Comparison of ENCODE assay signal across 9 mouse cellular contexts in the genomic region with DNA sequence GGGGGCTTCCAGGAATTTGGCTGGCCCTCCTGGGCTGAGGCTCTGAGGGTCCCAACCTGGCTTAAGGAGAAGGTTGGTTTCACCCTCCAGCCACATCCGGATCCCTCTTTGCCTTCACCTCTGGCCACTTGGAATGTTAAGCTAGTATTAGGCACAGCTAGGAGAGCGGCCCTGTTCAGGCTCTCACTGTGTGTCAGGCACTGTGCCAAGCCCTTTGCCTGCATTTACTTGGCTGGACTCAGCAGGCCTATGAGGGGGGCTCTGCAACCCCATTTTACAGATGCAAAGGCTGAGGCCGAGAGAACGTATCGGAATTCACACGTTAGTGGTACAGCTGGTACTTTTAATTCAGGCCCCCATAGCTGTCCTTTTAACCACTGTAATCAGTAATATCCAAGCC. TPM values are rescaled to one million over a fixed set of nuclear protein-coding genes. Genes with fewer than 3 reads are reported as not detected.
DNase-seq lines count a peak whose midpoint lies in the region; ATAC-seq and TF ChIP-seq lines count a peak whose summit lies in the region.
"Had no signal": no experiment of that assay in that cellular context is flagged by ENCODE, and none has a peak within 500 bp of the region (broad histone marks: within the 10 kb centered on the region; RNA-seq: fewer than 3 reads in every experiment).

No protein-coding gene starts in this region.

- no peaks in the 10 kb centered on the region for H3K36me3 ChIP-seq in lung, embryonic 15.5 days
- H3K36me3 ChIP-seq in hindbrain, embryonic 16.5 days (ENCODE audit: control insufficient read depth, insufficient read depth, low read length), result no peaks in the 10 kb centered on the region

- no peak for TF ChIP-seq CTCF in cerebellum, adult 2 months (IDR thresholded peaks at IDR 0.05; ENCODE audit: borderline replicate concordance, insufficient read depth, low read depth, low read length)

- H3K27me3 ChIP-seq in cerebellum, adult 2 months (ENCODE audit: control insufficient read depth, insufficient read depth, low read length), result no peaks in the 10 kb centered on the region
- H3K27me3 ChIP-seq in lung, embryonic 15.5 days, result no peaks in the 10 kb centered on the region
- H3K27me3 ChIP-seq in hindbrain, embryonic 16.5 days (replicated peaks; ENCODE audit: control insufficient read depth, insufficient read depth, low read length), result no peaks in the 10 kb centered on the region

- no peak overlapping the region for H3K4me2 ChIP-seq in lung, embryonic 15.5 days
- H3K4me2 ChIP-seq in hindbrain, embryonic 16.5 days (ENCODE audit: low read length), result no peak overlapping the region

- peak; percentile 27 to 63 for DNase-seq in cerebellum, postnatal 25 days
- no peak for DNase-seq in cerebellum, adult 2 months
- no peak for DNase-seq in lung, postnatal 36 days
- peak; percentile 68 for DNase-seq in retina, postnatal 1 day
- DNase-seq in urinary bladder, postnatal 25 days (ENCODE audit: low spot score), result no peak
- DNase-seq in Muller cell, postnatal 12 days (ENCODE audit: inconsistent ontology term), result no peak
- DNase-seq: cerebellum, adult 9-10 months had no signal

- H3K4me3 ChIP-seq in cerebellum, adult 2 months (replicated peaks; ENCODE audit: insufficient read depth, low read depth, low read length), result no peak overlapping the region
- H3K4me3 ChIP-seq in lung, embryonic 15.5 days, result no peak overlapping the region
- no peak overlapping the region for H3K4me3 ChIP-seq in hindbrain, embryonic 16.5 days (ENCODE audit: low read length)

- H3K4me1 ChIP-seq in cerebellum, adult 2 months (ENCODE audit: control insufficient read depth, insufficient read depth, low read length), result peaks cover 65% of the 10 kb centered on the region
- H3K4me1 ChIP-seq in lung, embryonic 15.5 days, result peaks cover 80% of the 10 kb centered on the region
- H3K4me1 ChIP-seq in hindbrain, embryonic 16.5 days (ENCODE audit: control insufficient read depth, insufficient read depth, low read depth, low read length), result peaks cover 76% of the 10 kb centered on the region

- H3K27ac ChIP-seq in cerebellum, adult 2 months (ENCODE audit: insufficient read depth, low read length), result no peak overlapping the region
- H3K27ac ChIP-seq in lung, embryonic 15.5 days, result peak overlapping the region; percentile 70; the same call in 1 of the 2 replicates
- peak overlapping the region; percentile 75 for H3K27ac ChIP-seq in hindbrain, embryonic 16.5 days (ENCODE audit: low read depth, low read length)

- H3K9me3 ChIP-seq in lung, embryonic 15.5 days, result no peaks in the 10 kb centered on the region
- no peaks in the 10 kb centered on the region for H3K9me3 ChIP-seq in hindbrain, embryonic 16.5 days (ENCODE audit: control insufficient read depth, low read length)

- no peak for TF ChIP-seq POLR2A in cerebellum, adult 2 months (IDR thresholded peaks at IDR 0.05; ENCODE audit: borderline replicate concordance, insufficient read depth, low read length)

- 46% methylated on average over 6 of the region's 6 CpGs for WGBS in cerebellum, adult 2 months
- 79% methylated on average over 6 of the region's 6 CpGs for WGBS in lung, embryonic 15.5 days
- 76% methylated on average over 6 of the region's 6 CpGs for WGBS in hindbrain, embryonic 16.5 days

- no peak for ATAC-seq in lung, embryonic 15.5 days (ENCODE audit: borderline replicate concordance, extremely low read depth, low FRiP score, low TSS enrichment)
- no peak for ATAC-seq in hindbrain, embryonic 16.5 days

- H3K9ac ChIP-seq in lung, embryonic 15.5 days, result no peak overlapping the region
- no peak overlapping the region for H3K9ac ChIP-seq in hindbrain, embryonic 16.5 days (ENCODE audit: low read depth, low read length)

RNA-seq across cellular contexts. Expression of gene Ahdc1, which starts 12.6 kb away (rescaled TPM):
- polyA plus RNA-seq in cerebellum, adult 2 months (2012; rRNA removed), result 30.8 and 34.3 TPM in 2 replicates
- polyA plus RNA-seq in lung, embryonic 15.5 days (2015; fragmentation: Nextera tagmentation; extraction: Ambion mirVana), result 8.5 and 10.5 TPM in 2 replicates
- polyA plus RNA-seq in hindbrain, embryonic 16.5 days (2015; fragmentation: Nextera tagmentation; extraction: Ambion mirVana), result 10.4 and 11.6 TPM in 2 replicates

RNA-seq across cellular contexts. Expression of gene Fgr, which starts 49.7 kb away (rescaled TPM):
- polyA plus RNA-seq in cerebellum, adult 2 months (2012; rRNA removed), result 0.32 and 0.38 TPM in 2 replicates
- polyA plus RNA-seq in lung, embryonic 15.5 days (2015; fragmentation: Nextera tagmentation; extraction: Ambion mirVana), result 0.69 and 0.74 TPM in 2 replicates
- 0.16 and 0.23 TPM in 2 replicates for polyA plus RNA-seq in hindbrain, embryonic 16.5 days (2015; fragmentation: Nextera tagmentation; extraction: Ambion mirVana)

Comparison
In these comparisons a context has a peak if more than half of its experiments do, and no peak if none do; other contexts are left out.
1. DNase-seq: peak in cerebellum, postnatal 25 days (2 of 2) and retina, postnatal 1 day (single experiment); none in cerebellum, adult 2 months (0 of 2), lung, postnatal 36 days (single experiment), urinary bladder, postnatal 25 days (single experiment) and Muller cell, postnatal 12 days (single experiment).